Mouse (Mus musculus): ENCODE results near the gene Gm10057. TPM values are rescaled to one million over a fixed set of nuclear protein-coding genes. Genes with fewer than 3 reads are reported as not detected.

Gm10057 gene
- polyA plus RNA-seq (2012; ENCODE audit: low replicate concordance), result not detected in 2 replicates

DNA sequence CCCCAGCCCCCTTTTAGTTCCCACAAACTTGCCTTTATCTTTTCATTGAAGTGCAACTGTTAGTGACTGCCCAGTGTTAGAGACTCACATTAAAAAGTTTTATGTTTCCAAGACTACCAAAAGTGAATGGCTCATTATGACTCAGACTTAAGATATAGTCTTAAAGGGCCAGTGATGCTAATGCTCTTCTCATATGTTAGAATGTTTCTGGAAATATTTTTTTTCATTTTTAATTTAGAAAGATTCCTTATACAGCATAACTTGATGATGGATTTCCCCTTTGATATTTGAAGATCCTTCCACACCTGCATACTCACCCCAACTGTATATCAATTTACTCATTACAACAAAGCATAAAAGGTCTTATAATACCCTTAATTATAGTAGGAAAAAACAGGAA is at the start of gene Gm10057:
Gene Gm10057, minus strand, starts transcription at position 101 of the 400 bp plus-strand sequence.

DNA sequence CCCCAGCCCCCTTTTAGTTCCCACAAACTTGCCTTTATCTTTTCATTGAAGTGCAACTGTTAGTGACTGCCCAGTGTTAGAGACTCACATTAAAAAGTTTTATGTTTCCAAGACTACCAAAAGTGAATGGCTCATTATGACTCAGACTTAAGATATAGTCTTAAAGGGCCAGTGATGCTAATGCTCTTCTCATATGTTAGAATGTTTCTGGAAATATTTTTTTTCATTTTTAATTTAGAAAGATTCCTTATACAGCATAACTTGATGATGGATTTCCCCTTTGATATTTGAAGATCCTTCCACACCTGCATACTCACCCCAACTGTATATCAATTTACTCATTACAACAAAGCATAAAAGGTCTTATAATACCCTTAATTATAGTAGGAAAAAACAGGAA is 21.1 kb downstream of the Gm10057 start, which contains the start of gene 4921511M17Rik:
Gene 4921511M17Rik, minus strand, starts transcription at position 101 of the 400 bp plus-strand sequence.

DNA sequence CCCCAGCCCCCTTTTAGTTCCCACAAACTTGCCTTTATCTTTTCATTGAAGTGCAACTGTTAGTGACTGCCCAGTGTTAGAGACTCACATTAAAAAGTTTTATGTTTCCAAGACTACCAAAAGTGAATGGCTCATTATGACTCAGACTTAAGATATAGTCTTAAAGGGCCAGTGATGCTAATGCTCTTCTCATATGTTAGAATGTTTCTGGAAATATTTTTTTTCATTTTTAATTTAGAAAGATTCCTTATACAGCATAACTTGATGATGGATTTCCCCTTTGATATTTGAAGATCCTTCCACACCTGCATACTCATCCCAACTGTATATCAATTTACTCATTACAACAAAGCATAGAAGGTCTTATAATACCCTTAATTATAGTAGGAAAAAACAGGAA is 42.3 kb downstream of the Gm10057 start, which contains the start of gene Samt1:
Gene Samt1, minus strand, starts transcription at position 101 of the 400 bp plus-strand sequence.

Other genes with a start within 250 kb of the Gm10057 start
- 0.13 and 0.38 TPM in 2 replicates for gene Spin2c, start 222.8 kb downstream of the Gm10057 start, polyA plus RNA-seq (2012; ENCODE audit: low replicate concordance)
- not detected in 2 replicates for gene Samt1, start 42.4 kb downstream of the Gm10057 start, polyA plus RNA-seq (2012; ENCODE audit: low replicate concordance)
- not detected in 2 replicates for gene 4921511M17Rik, start 21.2 kb downstream of the Gm10057 start, polyA plus RNA-seq (2012; ENCODE audit: low replicate concordance)
- gene Gm15140, start 65.6 kb upstream of the Gm10057 start, polyA plus RNA-seq (2012; ENCODE audit: low replicate concordance), result not detected in 2 replicates